Mouse (Mus musculus) neural tube, embryonic 11.5 days (tissue): ENCODE measurements around the gene Lhx4. TPM values are rescaled to one million over a fixed set of nuclear protein-coding genes. Genes with fewer than 3 reads are reported as not detected.
A peak's percentile ranks its signal among the peaks of the same experiment; 100 is the strongest.

ENCODE experiments used
- ATAC-seq: fragments of 200-750 bp; cut with Nextera tagmentation; 2 replicates; pipeline ENCODE4 v1.8.0; 2017; ENCODE audit warnings: moderate number of reproducible peaks, mild to moderate bottlenecking, moderate TSS enrichment, moderate library complexity; ENCODE audit not compliant: insufficient read depth, low FRiP score, low TSS enrichment
- DNase-seq: peaks from one replicate; pipeline ENCODE4 v3.0.0-alpha.2; 2015; ENCODE audit warnings: low spot score
- H3K27ac ChIP-seq: fragments of 300-500 bp; sonication (generic); 2 replicates; pipeline ENCODE4 v1.5.1; 2014; ENCODE audit warnings: low read depth, mild to moderate bottlenecking, low read length
- H3K27me3 ChIP-seq: fragments of 300-500 bp; sonication (generic); 2 replicates; pipeline ENCODE4 v1.6.1; 2014; ENCODE audit warnings: mild to moderate bottlenecking, low read length, mixed read lengths; ENCODE audit not compliant: control insufficient read depth, insufficient read depth
- H3K36me3 ChIP-seq: fragments of 300-500 bp; sonication (generic); 2 replicates; pipeline ENCODE4 v1.6.1; 2014; ENCODE audit warnings: mild to moderate bottlenecking, low read length, moderate library complexity, mixed read lengths; ENCODE audit not compliant: control insufficient read depth, insufficient read depth
- H3K4me1 ChIP-seq: fragments of 300-500 bp; sonication (generic); 2 replicates; pipeline ENCODE4 v1.6.1; 2014; ENCODE audit warnings: low read length, mixed read lengths; ENCODE audit not compliant: control insufficient read depth, insufficient read depth
- H3K4me2 ChIP-seq: fragments of 300-500 bp; sonication (generic); 2 replicates; pipeline ENCODE4 v1.6.1; 2014; ENCODE audit warnings: low read depth, mild to moderate bottlenecking, moderate library complexity
- H3K4me3 ChIP-seq: fragments of 300-500 bp; sonication (generic); 2 replicates; pipeline ENCODE4 v1.5.1; 2014; ENCODE audit warnings: low read depth, low read length
- H3K9ac ChIP-seq: fragments of 300-500 bp; sonication (generic); 2 replicates; pipeline ENCODE4 v1.6.1; 2014; ENCODE audit warnings: mild to moderate bottlenecking, low read length
- H3K9me3 ChIP-seq: fragments of 300-500 bp; sonication (generic); 2 replicates; pipeline ENCODE4 v1.6.1; 2016; ENCODE audit warnings: low read length; ENCODE audit not compliant: control insufficient read depth
- WGBS: fragments of 180-500 bp; shearing (Covaris S2); extraction: QIAGEN DNeasy Blood & Tissue Kit; methylation state at CpG from one replicate; pipeline ENCODE4 v1.1.7; 2014; 5-methylcytosine and 5-hydroxymethylcytosine counted together
- polyA plus RNA-seq: library from polyadenylated mRNA; unstranded; fragments of >200 nt; fragmentation: Nextera tagmentation; extraction: Ambion mirVana; gene quantifications from 2 replicates; pipeline ENCODE4 v1.2.1, GENCODE M21; 2014

Gene Lhx4
- polyA plus RNA-seq, result 10.6 and 13.9 TPM in 2 replicates

DNA sequence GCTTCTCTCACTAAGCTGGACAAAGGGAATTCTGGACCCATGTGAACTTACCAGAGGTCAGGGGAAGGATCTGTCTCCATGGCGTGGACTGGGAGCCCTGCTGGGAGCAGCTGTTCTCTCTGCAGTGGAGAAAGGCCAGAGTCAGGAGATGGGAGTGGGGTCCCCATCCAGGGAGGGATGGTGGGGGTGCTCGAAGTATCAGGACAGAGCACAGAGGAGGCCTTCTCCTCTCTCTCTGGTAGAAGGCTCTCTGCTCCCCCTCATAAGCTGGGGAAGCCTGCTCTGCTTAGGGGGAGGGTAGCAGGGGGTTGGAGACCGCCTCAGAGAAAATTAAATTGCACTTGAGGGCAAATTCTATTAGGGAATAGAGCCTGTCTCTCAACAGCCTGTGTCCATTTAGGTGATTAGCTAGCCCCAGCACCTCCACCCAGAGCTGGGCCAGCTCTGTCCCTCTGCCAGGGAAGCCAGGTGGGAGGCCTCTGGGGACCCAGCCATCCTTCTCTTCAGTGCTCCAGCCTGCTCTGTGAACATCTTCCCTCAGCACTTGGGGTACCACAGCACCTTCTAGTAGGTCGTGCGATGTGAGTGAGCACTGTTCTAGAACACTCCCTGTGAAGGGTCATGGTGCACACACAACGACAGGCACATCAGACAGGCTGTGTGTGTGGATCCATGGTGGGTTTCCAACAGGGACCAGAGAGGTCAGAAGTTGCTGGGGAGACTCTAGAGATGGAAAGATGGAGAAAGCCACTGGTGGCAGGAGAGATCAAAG, at the start of gene Lhx4:
TSS of gene Lhx4 (minus strand) at position 201 of the 772 bp plus-strand sequence.
- no peak within 1 kb of the TSS for H3K27ac ChIP-seq

DNA sequence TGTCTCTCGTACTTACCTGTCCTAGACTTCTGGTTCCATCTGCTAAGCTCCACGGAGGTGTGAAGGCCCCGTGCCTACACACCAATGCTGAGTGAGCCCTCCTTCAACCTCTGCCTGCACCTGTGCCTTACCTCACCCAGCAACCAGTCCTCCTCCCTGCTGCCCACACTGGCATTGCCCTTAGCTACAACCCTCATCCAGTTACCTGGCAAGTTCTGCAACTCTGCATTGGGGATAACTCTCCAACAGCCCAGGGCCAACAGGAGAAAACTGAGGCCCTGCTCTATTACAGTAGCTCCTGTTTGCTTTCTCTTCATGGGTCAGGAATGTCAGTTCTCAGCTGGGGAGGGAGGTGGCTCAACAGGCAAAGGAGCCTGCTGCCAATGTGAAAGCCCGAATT, 46.5 kb upstream of the Lhx4 start:
- ATAC-seq (no peak), DNase-seq (no peak)
- 95% methylated on average over 4 of the region's 4 CpGs for WGBS
- no peak overlapping the region for H3K27ac ChIP-seq
- peaks cover 2% of the 10 kb centered on the region; the same call in 1 of the 2 replicates for H3K36me3 ChIP-seq
- no peak overlapping the region for H3K4me3 ChIP-seq
- no peak overlapping the region for H3K9ac ChIP-seq
- no peaks in the 10 kb centered on the region for H3K27me3 ChIP-seq
- no peaks in the 10 kb centered on the region for H3K9me3 ChIP-seq
- H3K4me1 ChIP-seq, result no peaks in the 10 kb centered on the region
- no peak overlapping the region for H3K4me2 ChIP-seq

More for the DNA sequence above, at the start of gene Lhx4:
- peaks cover 78% of the 10 kb centered on the region for H3K27me3 ChIP-seq
- H3K4me2 ChIP-seq, result no peak within 1 kb of the TSS
- H3K9ac ChIP-seq, result no peak within 1 kb of the TSS
- no peak for ATAC-seq
- DNase-seq, result no peak
- 61% methylated on average over 6 of the region's 6 CpGs for WGBS
- peaks cover 4% of the 10 kb centered on the region; the same call in 1 of the 2 replicates for H3K4me1 ChIP-seq
- no peaks in the 10 kb centered on the region for H3K36me3 ChIP-seq
- H3K9me3 ChIP-seq, result no peaks in the 10 kb centered on the region
- H3K4me3 ChIP-seq, result no peak within 1 kb of the TSS

DNA sequence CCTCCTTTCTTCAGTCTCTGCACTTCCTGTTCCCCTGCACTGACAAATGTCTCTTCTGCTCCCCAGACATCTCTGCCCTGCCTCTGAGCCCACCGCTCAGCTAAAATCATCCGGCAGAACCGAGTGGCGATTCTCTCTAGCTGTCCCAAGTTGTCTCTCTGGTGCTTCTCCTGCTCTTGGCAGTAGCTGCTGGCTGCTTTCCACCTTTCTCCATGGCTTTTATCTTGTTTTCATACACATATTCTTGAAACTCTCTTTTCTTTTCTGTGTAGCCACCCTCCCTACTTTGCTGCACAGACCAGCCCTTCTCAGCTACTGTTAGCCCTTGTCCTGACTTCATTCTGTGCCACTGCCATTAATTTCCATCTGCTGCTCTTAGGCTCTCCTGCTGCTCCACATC, 45.9 kb upstream of the Lhx4 start:
- WGBS, result 87% methylated on average over 4 of the region's 4 CpGs

DNA sequence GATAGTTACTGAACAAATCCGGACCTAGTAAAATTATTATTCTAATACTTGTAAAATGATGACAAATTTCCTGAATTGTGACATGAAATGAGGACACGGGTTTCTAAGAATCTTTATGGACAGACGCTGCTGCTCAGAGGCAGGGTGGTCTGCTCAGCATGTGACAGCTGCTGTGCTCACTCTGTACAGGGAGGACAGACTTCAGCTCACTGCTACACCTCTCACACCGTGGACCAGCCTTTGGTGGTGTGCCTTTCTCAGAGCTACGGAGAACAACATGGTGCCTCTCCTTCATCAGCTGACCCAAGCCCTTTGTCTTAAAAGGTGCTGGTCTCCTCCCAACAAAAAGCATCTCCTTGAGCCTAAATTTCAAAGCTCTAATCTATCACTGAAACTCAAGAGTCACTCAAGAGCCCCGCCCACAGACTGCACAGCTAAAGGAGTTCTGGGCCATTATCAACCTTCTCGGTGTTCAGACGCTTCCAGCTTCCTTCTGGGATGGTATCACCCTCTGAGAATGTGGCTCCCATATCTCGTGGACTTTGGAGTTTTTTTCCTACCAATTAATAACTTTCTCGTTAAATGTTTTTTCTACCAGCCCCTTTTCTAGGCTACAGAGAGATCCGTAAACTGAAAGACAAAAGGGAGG, 45.4 kb upstream of the Lhx4 start:
- peaks cover 2% of the 10 kb centered on the region; the same call in 1 of the 2 replicates for H3K36me3 ChIP-seq
- WGBS, result 79% methylated on average over 11 of the region's 11 CpGs
- no peaks in the 10 kb centered on the region for H3K9me3 ChIP-seq
- H3K4me2 ChIP-seq, result no peak overlapping the region
- H3K27me3 ChIP-seq, result no peaks in the 10 kb centered on the region
- DNase-seq (no peak), ATAC-seq (no peak)
- H3K9ac ChIP-seq, result no peak overlapping the region
- no peaks in the 10 kb centered on the region for H3K4me1 ChIP-seq
- H3K4me3 ChIP-seq, result no peak overlapping the region
- H3K27ac ChIP-seq, result no peak overlapping the region

More for the DNA sequence above, 45.9 kb upstream of the Lhx4 start:
- no peak overlapping the region for H3K9ac ChIP-seq
- DNase-seq (no peak), ATAC-seq (no peak)
- no peaks in the 10 kb centered on the region for H3K27me3 ChIP-seq
- H3K27ac ChIP-seq, result no peak overlapping the region
- H3K4me2 ChIP-seq, result no peak overlapping the region
- H3K36me3 ChIP-seq, result peaks cover 2% of the 10 kb centered on the region; the same call in 1 of the 2 replicates
- no peaks in the 10 kb centered on the region for H3K4me1 ChIP-seq
- no peak overlapping the region for H3K4me3 ChIP-seq
- H3K9me3 ChIP-seq, result no peaks in the 10 kb centered on the region

DNA sequence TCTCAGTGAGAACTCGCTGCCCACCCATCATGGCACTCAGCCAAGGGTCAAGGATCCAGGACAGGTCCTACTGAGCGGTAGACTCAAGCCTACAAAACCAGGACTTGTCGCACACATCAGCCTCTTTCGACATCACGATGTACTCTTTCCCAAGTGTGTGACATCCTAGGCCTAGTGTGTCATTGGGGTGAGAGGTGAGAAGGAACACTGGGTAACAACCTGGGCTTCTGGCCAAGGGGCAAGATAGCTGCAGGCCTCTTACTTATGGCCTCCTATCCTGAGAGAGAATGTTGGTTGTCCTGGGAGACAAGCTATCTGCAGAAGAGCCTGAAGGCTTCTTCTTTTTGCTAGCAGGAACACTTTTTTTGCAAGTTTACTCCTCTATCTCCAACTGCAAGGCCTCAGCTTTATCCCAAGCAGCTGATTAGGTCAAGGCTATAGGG, 44.3 kb upstream of the Lhx4 start:
- Histone ChIP-seq H3K27ac (no peak overlapping the region), H3K9ac (no peak overlapping the region)
- no peak for DNase-seq

DNA sequence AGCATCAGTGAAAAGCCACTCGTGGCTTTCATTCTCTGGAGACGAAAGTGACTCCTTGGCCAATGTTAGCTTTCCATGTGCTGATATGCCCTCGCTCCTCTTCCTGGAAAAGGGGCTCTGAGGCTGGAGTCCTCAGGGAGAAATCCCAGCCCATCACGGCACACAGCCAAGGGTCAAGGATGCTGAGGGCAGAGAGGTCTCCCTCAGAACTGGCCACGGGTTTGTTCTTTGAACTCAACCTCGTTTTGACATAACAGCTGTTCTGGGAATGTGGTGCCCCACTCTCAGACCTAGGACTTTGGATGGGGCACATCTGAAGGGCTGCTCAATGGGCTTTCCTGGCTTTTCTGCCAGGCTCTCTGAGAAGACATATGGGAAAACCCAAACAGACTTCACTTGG, 43.4 kb upstream of the Lhx4 start:
- no peaks in the 10 kb centered on the region for H3K4me1 ChIP-seq
- ATAC-seq, result no peak
- H3K27ac ChIP-seq, result no peak overlapping the region
- 88% methylated on average over 6 of the region's 6 CpGs for WGBS
- no peak for DNase-seq
- H3K27me3 ChIP-seq, result no peaks in the 10 kb centered on the region
- no peaks in the 10 kb centered on the region for H3K9me3 ChIP-seq
- H3K36me3 ChIP-seq, result peaks cover 2% of the 10 kb centered on the region; the same call in 1 of the 2 replicates
- H3K9ac ChIP-seq, result no peak overlapping the region
- H3K4me2 ChIP-seq, result no peak overlapping the region
- H3K4me3 ChIP-seq, result no peak overlapping the region

More for the DNA sequence above, 44.3 kb upstream of the Lhx4 start:
- no peaks in the 10 kb centered on the region for H3K4me1 ChIP-seq
- H3K36me3 ChIP-seq, result peaks cover 2% of the 10 kb centered on the region; the same call in 1 of the 2 replicates
- no peak for ATAC-seq
- H3K4me2 ChIP-seq, result no peak overlapping the region
- WGBS, result 95% methylated on average over 5 of the region's 5 CpGs
- no peak overlapping the region for H3K4me3 ChIP-seq
- H3K27me3 ChIP-seq, result no peaks in the 10 kb centered on the region
- no peaks in the 10 kb centered on the region for H3K9me3 ChIP-seq

DNA sequence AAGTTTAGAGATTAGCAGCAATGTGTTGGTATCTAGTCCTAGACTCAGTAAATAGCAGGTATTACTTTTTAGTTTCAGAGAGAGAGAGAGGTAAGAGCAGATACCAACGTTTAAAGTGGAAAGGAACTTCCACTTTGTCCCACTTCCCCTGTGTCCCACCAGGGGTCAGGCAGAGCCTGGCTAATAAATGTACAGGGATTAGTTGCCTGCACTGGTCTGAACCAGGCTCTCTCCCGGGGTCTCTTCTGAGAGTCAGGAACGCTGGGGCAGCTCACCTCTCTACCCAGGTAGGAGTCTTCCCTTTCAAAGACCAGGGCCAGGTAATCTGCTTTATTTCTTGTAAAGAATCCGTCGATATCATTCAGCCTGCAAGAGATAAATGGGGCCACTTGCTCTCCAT, 40.4 kb upstream of the Lhx4 start:
- WGBS, result 70% methylated on average over 5 of the region's 5 CpGs

DNA sequence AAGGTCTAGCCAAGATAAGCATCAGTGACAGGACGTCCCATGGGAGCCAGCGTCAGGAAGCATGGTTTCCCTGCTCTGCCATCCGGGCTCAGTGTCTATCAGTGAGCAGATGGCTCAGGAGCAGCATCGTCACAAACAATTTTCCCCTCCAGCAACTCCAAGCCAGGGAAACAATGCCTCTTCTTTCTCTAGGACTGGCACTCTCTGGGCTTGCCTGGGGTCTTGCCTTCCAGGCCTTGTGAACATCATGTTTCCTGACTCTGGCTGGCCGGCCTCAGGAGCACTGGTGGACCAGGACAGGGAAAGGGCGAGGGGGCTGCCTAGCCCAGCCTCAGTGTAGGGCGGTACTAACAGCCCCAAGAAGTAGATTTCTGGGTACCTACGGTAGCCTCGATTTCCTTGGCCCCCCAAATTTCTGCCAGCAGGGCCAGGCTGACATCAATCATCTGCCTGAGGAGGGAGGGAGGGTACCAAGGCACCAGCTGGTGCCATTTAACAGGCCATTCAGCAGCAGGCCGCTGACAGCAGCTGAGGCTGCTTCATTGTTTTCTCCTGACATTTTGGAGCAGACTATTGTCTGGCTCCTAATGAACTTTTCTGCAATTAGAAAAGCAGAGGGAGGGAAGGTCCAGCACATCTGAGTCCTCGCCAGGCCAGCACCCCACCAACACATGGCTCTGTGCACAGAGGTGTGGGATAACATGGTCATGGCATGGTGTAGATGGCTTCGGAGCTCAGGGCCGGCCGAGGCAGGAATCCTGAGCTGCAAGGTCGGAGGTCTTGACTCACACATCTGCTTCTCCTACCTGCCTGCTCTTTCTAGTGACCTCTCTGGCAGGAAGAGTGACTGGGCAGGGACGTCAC, 38.9 kb upstream of the Lhx4 start:
- H3K36me3 ChIP-seq, result peaks cover 5% of the 10 kb centered on the region; the same call in 1 of the 2 replicates
- H3K4me3 ChIP-seq, result no peak overlapping the region
- H3K4me2 ChIP-seq, result no peak overlapping the region
- no peak overlapping the region for H3K9ac ChIP-seq
- whole genome bisulfite sequencing, result 47% methylated on average over 16 of the region's 16 CpGs
- H3K27me3 ChIP-seq, result no peaks in the 10 kb centered on the region
- no peaks in the 10 kb centered on the region for H3K9me3 ChIP-seq
- H3K27ac ChIP-seq, result peak overlapping the region; percentile 7; the same call in 1 of the 2 replicates
- no peaks in the 10 kb centered on the region for H3K4me1 ChIP-seq
- DNase-seq, result peak; percentile 57
- peak; percentile 69 for ATAC-seq

More for the DNA sequence above, 40.4 kb upstream of the Lhx4 start:
- Histone ChIP-seq H3K9me3 (no peaks in the 10 kb centered on the region), H3K4me3 (no peak overlapping the region), H3K27ac (no peak overlapping the region), H3K36me3 (peaks cover 5% of the 10 kb centered on the region; the same call in 1 of the 2 replicates), H3K27me3 (no peaks in the 10 kb centered on the region), H3K4me2 (no peak overlapping the region), H3K9ac (no peak overlapping the region), H3K4me1 (no peaks in the 10 kb centered on the region)
- no peak for DNase-seq
- ATAC-seq, result no peak
